Mouse (Mus musculus): ENCODE data around the gene Zglp1. TPM values are rescaled to one million over a fixed set of nuclear protein-coding genes. Genes with fewer than 3 reads are reported as not detected.

Gene Zglp1
- polyA plus RNA-seq, 1 experiment: not detected

- Histone ChIP-seq H3K4me3 (replicated peaks; ENCODE audit: control insufficient read depth, low read depth, low read length) (peak overlapping the region; percentile 22), H3K27ac (ENCODE audit: control insufficient read depth, insufficient read depth, low read depth, low read length, poor library complexity) (no peak overlapping the region), H3K4me1 (ENCODE audit: control insufficient read depth, insufficient read depth, low read length) (peaks cover 2% of the 10 kb centered on the region; the same call in 1 of the 2 replicates)
- TF ChIP-seq CTCF (IDR thresholded peaks at IDR 0.05; ENCODE audit: control insufficient read depth, insufficient read depth, low read length): no peak
- TF ChIP-seq POLR2A (IDR thresholded peaks at IDR 0.05; ENCODE audit: borderline replicate concordance, control insufficient read depth, low read depth, low read length): no peak
- WGBS: 4% methylated on average over 7 of the region's 7 CpGs
These were observed 34.4 kb downstream of the Zglp1 start for GRCm38 (mm10) chr9:21032491-21032890.

- H3K4me3 ChIP-seq (replicated peaks; ENCODE audit: control insufficient read depth, low read depth, low read length): peak within 1 kb of the TSS; percentile 78
- peaks cover 2% of the 10 kb centered on the region; the same call in 1 of the 2 replicates for H3K4me1 ChIP-seq (ENCODE audit: control insufficient read depth, insufficient read depth, low read length)
- 1% methylated on average over 35 of the region's 35 CpGs for WGBS
- peak within 1 kb of the TSS; percentile 81 for H3K27ac ChIP-seq (ENCODE audit: control insufficient read depth, insufficient read depth, low read depth, low read length, poor library complexity)
- no peak for TF ChIP-seq CTCF (IDR thresholded peaks at IDR 0.05; ENCODE audit: control insufficient read depth, insufficient read depth, low read length)
- TF ChIP-seq POLR2A (IDR thresholded peaks at IDR 0.05; ENCODE audit: borderline replicate concordance, control insufficient read depth, low read depth, low read length): peak; percentile 20; the same call in 1 of the 2 replicates
These were observed 35.0 kb downstream of the Zglp1 start, which contains the start of gene Icam5 for GRCm38 (mm10) chr9:21031896-21032351. Gene Icam5 (plus strand): TSS chr9:21032073.

GRCm38 (mm10) chr9:21031251-21031895, 35.5 kb downstream of the Zglp1 start:
- Histone ChIP-seq H3K4me3 (replicated peaks; ENCODE audit: control insufficient read depth, low read depth, low read length) (peak overlapping the region; percentile 78), H3K27ac (ENCODE audit: control insufficient read depth, insufficient read depth, low read depth, low read length, poor library complexity) (peak overlapping the region; percentile 81), H3K4me1 (ENCODE audit: control insufficient read depth, insufficient read depth, low read length) (peaks cover 2% of the 10 kb centered on the region; the same call in 1 of the 2 replicates)
- TF ChIP-seq POLR2A (IDR thresholded peaks at IDR 0.05; ENCODE audit: borderline replicate concordance, control insufficient read depth, low read depth, low read length) (no peak), CTCF (IDR thresholded peaks at IDR 0.05; ENCODE audit: control insufficient read depth, insufficient read depth, low read length) (no peak)
- 1% methylated on average over 36 of the region's 36 CpGs for WGBS

- WGBS: 1% methylated on average over 13 of the region's 13 CpGs
- TF ChIP-seq POLR2A (IDR thresholded peaks at IDR 0.05; ENCODE audit: borderline replicate concordance, control insufficient read depth, low read depth, low read length): no peak
- TF ChIP-seq CTCF (IDR thresholded peaks at IDR 0.05; ENCODE audit: control insufficient read depth, insufficient read depth, low read length): peak; percentile 64
- Histone ChIP-seq H3K4me3 (replicated peaks; ENCODE audit: control insufficient read depth, low read depth, low read length) (peak overlapping the region; percentile 78), H3K4me1 (ENCODE audit: control insufficient read depth, insufficient read depth, low read length) (peaks cover 2% of the 10 kb centered on the region; the same call in 1 of the 2 replicates), H3K27ac (ENCODE audit: control insufficient read depth, insufficient read depth, low read depth, low read length, poor library complexity) (peak overlapping the region; percentile 81)
These were observed 36.1 kb downstream of the Zglp1 start for GRCm38 (mm10) chr9:21030781-21031250.

- peak overlapping the region; percentile 75 for H3K4me3 ChIP-seq (replicated peaks; ENCODE audit: control insufficient read depth, low read depth, low read length)
- peak overlapping the region; percentile 92 for H3K27ac ChIP-seq (ENCODE audit: control insufficient read depth, insufficient read depth, low read depth, low read length, poor library complexity)
- H3K4me1 ChIP-seq (ENCODE audit: control insufficient read depth, insufficient read depth, low read length): peaks cover 2% of the 10 kb centered on the region; the same call in 1 of the 2 replicates
- TF ChIP-seq POLR2A (IDR thresholded peaks at IDR 0.05; ENCODE audit: borderline replicate concordance, control insufficient read depth, low read depth, low read length): no peak
- no peak for TF ChIP-seq CTCF (IDR thresholded peaks at IDR 0.05; ENCODE audit: control insufficient read depth, insufficient read depth, low read length)
- 5% methylated on average over 22 of the region's 22 CpGs for WGBS
These were observed 36.8 kb downstream of the Zglp1 start for GRCm38 (mm10) chr9:21030055-21030600.

- Histone ChIP-seq H3K4me1 (ENCODE audit: control insufficient read depth, insufficient read depth, low read length) (peaks cover 2% of the 10 kb centered on the region; the same call in 1 of the 2 replicates), H3K27ac (ENCODE audit: control insufficient read depth, insufficient read depth, low read depth, low read length, poor library complexity) (peak within 1 kb of the TSS; percentile 92), H3K4me3 (replicated peaks; ENCODE audit: control insufficient read depth, low read depth, low read length) (peak within 1 kb of the TSS; percentile 75)
- TF ChIP-seq POLR2A (IDR thresholded peaks at IDR 0.05; ENCODE audit: borderline replicate concordance, control insufficient read depth, low read depth, low read length): 0 out of 2 replicates have a peak, but pooled peaks have one; percentile 55
- TF ChIP-seq CTCF (IDR thresholded peaks at IDR 0.05; ENCODE audit: control insufficient read depth, insufficient read depth, low read length): peak; percentile 88
- 2% methylated on average over 37 of the region's 37 CpGs for WGBS
These were observed 37.4 kb downstream of the Zglp1 start, which contains the start of gene Icam4 for GRCm38 (mm10) chr9:21029291-21030054. Gene Icam4 (plus strand): TSS chr9:21029373.

GRCm38 (mm10) chr9:21028560-21029110, 38.3 kb downstream of the Zglp1 start:
- Histone ChIP-seq H3K27ac (ENCODE audit: control insufficient read depth, insufficient read depth, low read depth, low read length, poor library complexity) (peak overlapping the region; percentile 68), H3K4me3 (replicated peaks; ENCODE audit: control insufficient read depth, low read depth, low read length) (no peak overlapping the region), H3K4me1 (ENCODE audit: control insufficient read depth, insufficient read depth, low read length) (peaks cover 2% of the 10 kb centered on the region; the same call in 1 of the 2 replicates)
- WGBS: 69% methylated on average over 6 of the region's 6 CpGs
- TF ChIP-seq CTCF (IDR thresholded peaks at IDR 0.05; ENCODE audit: control insufficient read depth, insufficient read depth, low read length): no peak
- TF ChIP-seq POLR2A (IDR thresholded peaks at IDR 0.05; ENCODE audit: borderline replicate concordance, control insufficient read depth, low read depth, low read length): no peak
